Mouse (Mus musculus) ES-Bruce4 (cell line): ENCODE results near the gene Dtx1.

Source experiments
- EP300 ChIP-seq: IDR thresholded peaks from 2 replicates; pipeline ENCODE4 v1.6.1; 2011; ENCODE audit warnings: low read depth, low read length; ENCODE audit not compliant: insufficient read depth
- POLR2A ChIP-seq: IDR thresholded peaks from one replicate; pipeline ENCODE4 v1.8.1; 2011; ENCODE audit warnings: low read length; ENCODE audit not compliant: insufficient read depth

GRCm38 (mm10) chr5:120686749-120687483 is 24.8 kb downstream of the Dtx1 start:
- TF ChIP-seq EP300 (no peak), POLR2A (no peak)
